In genomic region chr7:65527071-65528007, GRCm38 (mm10) we compare ENCODE assay signal across 8 mouse cellular contexts. TPM values are rescaled to one million over a fixed set of nuclear protein-coding genes. Genes with fewer than 3 reads are reported as not detected.
DNase-seq lines count a peak whose midpoint lies in the region; ATAC-seq and TF ChIP-seq lines count a peak whose summit lies in the region.

TSS of gene Tjp1 (minus strand) at chr7:65527781.

- no peak for TF ChIP-seq POLR2A in testis, adult 2 months (IDR thresholded peaks at IDR 0.05; ENCODE audit: control insufficient read depth, low read depth, low read length)

- WGBS in intestine, postnatal 0 days, result under 1% methylated on average over 107 of the region's 115 CpGs
- WGBS in liver, embryonic 16.5 days (ENCODE audit: insufficient replicate concordance), result under 1% methylated on average over 75 of the region's 115 CpGs

- peaks cover 9% of the 10 kb centered on the region for H3K4me1 ChIP-seq in testis, adult 2 months (ENCODE audit: control insufficient read depth, insufficient read depth, low read length)
- H3K4me1 ChIP-seq in intestine, postnatal 0 days (replicated peaks; ENCODE audit: control insufficient read depth, insufficient read depth, low read length), result no peaks in the 10 kb centered on the region
- H3K4me1 ChIP-seq in liver, embryonic 16.5 days (ENCODE audit: control insufficient read depth, low read depth, low read length), result no peaks in the 10 kb centered on the region; the same call in 1 of the 2 replicates

- peak within 1 kb of the TSS; percentile 34 for H3K9ac ChIP-seq in intestine, postnatal 0 days (ENCODE audit: low read depth, low read length)
- H3K9ac ChIP-seq in liver, embryonic 16.5 days (ENCODE audit: low read depth, low read length), result no peak within 1 kb of the TSS

- no peak for ATAC-seq in intestine, postnatal 0 days
- ATAC-seq in liver, embryonic 16.5 days (ENCODE audit: low read depth), result no peak

- H3K4me3 ChIP-seq in testis, adult 2 months (ENCODE audit: control insufficient read depth, low read depth, low read length), result peak within 1 kb of the TSS; percentile 77
- peak within 1 kb of the TSS; percentile 57 for H3K4me3 ChIP-seq in intestine, postnatal 0 days (ENCODE audit: low read depth, low read length)
- peak within 1 kb of the TSS; percentile 44 for H3K4me3 ChIP-seq in liver, embryonic 16.5 days (ENCODE audit: low read depth, low read length)

- H3K27me3 ChIP-seq in testis, adult 2 months (ENCODE audit: control insufficient read depth, insufficient read depth, low read length), result no peaks in the 10 kb centered on the region
- H3K27me3 ChIP-seq in intestine, postnatal 0 days (replicated peaks; ENCODE audit: control insufficient read depth, insufficient read depth, low read length), result peaks cover 39% of the 10 kb centered on the region
- H3K27me3 ChIP-seq in liver, embryonic 16.5 days (ENCODE audit: control insufficient read depth, insufficient read depth, low read depth, low read length), result peaks cover 26% of the 10 kb centered on the region

- no peaks in the 10 kb centered on the region for H3K9me3 ChIP-seq in intestine, postnatal 0 days (ENCODE audit: control insufficient read depth)
- no peaks in the 10 kb centered on the region for H3K9me3 ChIP-seq in liver, embryonic 16.5 days (replicated peaks; ENCODE audit: control insufficient read depth, low read length)

- H3K36me3 ChIP-seq in testis, adult 2 months (ENCODE audit: control insufficient read depth, insufficient read depth, low read length), result no peaks in the 10 kb centered on the region
- H3K36me3 ChIP-seq in intestine, postnatal 0 days (ENCODE audit: control insufficient read depth, insufficient read depth), result no peaks in the 10 kb centered on the region
- no peaks in the 10 kb centered on the region for H3K36me3 ChIP-seq in liver, embryonic 16.5 days (ENCODE audit: control insufficient read depth, insufficient read depth)

- H3K4me2 ChIP-seq in intestine, postnatal 0 days (replicated peaks; ENCODE audit: low read depth), result peak within 1 kb of the TSS; percentile 98
- peak within 1 kb of the TSS; percentile 59 for H3K4me2 ChIP-seq in liver, embryonic 16.5 days (ENCODE audit: low read depth, low read length)

- no peak for TF ChIP-seq CTCF in testis, adult 2 months (IDR thresholded peaks at IDR 0.05; ENCODE audit: control insufficient read depth, insufficient read depth, insufficient replicate concordance, low read depth, low read length)
- TF ChIP-seq CTCF in intestine, postnatal 0 days (IDR thresholded peaks at IDR 0.05; ENCODE audit: low read depth), result no peak

- peak within 1 kb of the TSS; percentile 62 for H3K27ac ChIP-seq in testis, adult 2 months (ENCODE audit: control insufficient read depth, insufficient read depth, low read depth, low read length)
- no peak within 1 kb of the TSS for H3K27ac ChIP-seq in intestine, postnatal 0 days (ENCODE audit: low read depth, low read length)
- H3K27ac ChIP-seq in liver, embryonic 16.5 days (ENCODE audit: low read length), result no peak within 1 kb of the TSS

- DNase-seq in testis, postnatal 14 days (ENCODE audit: low spot score), result no peak
- DNase-seq in embryo, embryonic 11 days, result peak; percentile 61
- DNase-seq in gonadal fat pad, adult 2 months (ENCODE audit: low read depth), result no peak
- DNase-seq in right cerebral cortex, adult 2 months (ENCODE audit: low spot score in 2 of 2), result peak; percentile 45 to 66
- DNase-seq in urinary bladder, adult 18-20 months (ENCODE audit: low spot score in 2 of 2), result no peak

RNA-seq across cellular contexts. Expression of gene Tjp1, which starts in this region (rescaled TPM):
- 24.9 and 29.3 TPM in 2 replicates for polyA plus RNA-seq in testis, adult 2 months (2012; rRNA removed)
- 24.1 and 24.5 TPM in 2 replicates for polyA plus RNA-seq in gonadal fat pad, adult 2 months (2012; rRNA removed)
- polyA plus RNA-seq in intestine, postnatal 0 days (2015; fragmentation: Nextera tagmentation; extraction: Ambion mirVana), result 9.7 and 10.5 TPM in 2 replicates
- polyA plus RNA-seq in liver, embryonic 16.5 days (2015; fragmentation: Nextera tagmentation; extraction: Ambion mirVana), result 3.4 and 5.1 TPM in 2 replicates

Comparison
In these comparisons a context has a peak if more than half of its experiments do, and no peak if none do; other contexts are left out.
1. DNase-seq: peak in embryo, embryonic 11 days (single experiment) and right cerebral cortex, adult 2 months (2 of 2); none in testis, postnatal 14 days (single experiment), gonadal fat pad, adult 2 months (single experiment) and urinary bladder, adult 18-20 months (0 of 2).
2. Peak in every context shown above with its lines, with median percentiles within 50 percentile points of each other: H3K4me3 ChIP-seq.